Mouse (Mus musculus): ENCODE measurements around the gene Mrpl34. TPM values are rescaled to one million over a fixed set of nuclear protein-coding genes. Genes with fewer than 3 reads are reported as not detected.
A peak's percentile ranks its signal among the peaks of the same experiment; 100 is the strongest.

The Mrpl34 gene
- polyA plus RNA-seq, 1 experiment from 2014 or later: 119 TPM

DNA sequence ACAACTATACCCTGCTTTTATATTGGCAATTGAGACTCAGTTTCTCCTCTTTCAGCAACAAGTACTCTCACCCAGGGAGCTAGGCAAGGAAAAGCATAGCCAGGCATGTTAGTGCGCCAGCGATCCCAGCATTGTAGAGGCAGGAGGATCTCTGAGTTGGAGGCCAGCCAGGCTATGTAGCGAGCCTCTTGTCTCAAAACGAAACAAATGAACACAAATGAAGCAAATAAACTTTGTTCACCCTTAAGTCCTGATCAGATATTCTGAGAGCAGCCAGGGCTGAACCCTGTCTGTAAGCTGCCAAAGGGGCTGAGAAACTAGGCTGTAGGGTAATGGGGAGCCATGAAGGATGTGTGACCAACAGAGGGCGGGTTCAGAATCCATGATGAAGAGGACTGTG lies 31.1 kb downstream of the Mrpl34 start:
- no peak overlapping the region for H3K27ac ChIP-seq (ENCODE audit: low read depth)
- no peak overlapping the region for H3K4me3 ChIP-seq (ENCODE audit: low read depth, low read length)
- WGBS (ENCODE audit: insufficient replicate concordance): 83% methylated on average over 5 of the region's 5 CpGs
- TF ChIP-seq EP300 (IDR thresholded peaks at IDR 0.05; ENCODE audit: low read depth) (no peak), CTCF (IDR thresholded peaks at IDR 0.05; ENCODE audit: low read depth) (no peak)
- no peaks in the 10 kb centered on the region for H3K27me3 ChIP-seq (ENCODE audit: insufficient read depth, low read length)
- H3K4me1 ChIP-seq (ENCODE audit: insufficient read depth): peaks cover 4% of the 10 kb centered on the region; the same call in 1 of the 2 replicates
- H3K9me3 ChIP-seq (ENCODE audit: low read length): no peaks in the 10 kb centered on the region
- H3K9ac ChIP-seq (replicated peaks): no peak overlapping the region
- DNase-seq (no peak), ATAC-seq (no peak)
- peaks cover 18% of the 10 kb centered on the region for H3K36me3 ChIP-seq (replicated peaks; ENCODE audit: insufficient read depth, low read length)
- no peak overlapping the region for H3K4me2 ChIP-seq (ENCODE audit: low read depth, low read length)

DNA sequence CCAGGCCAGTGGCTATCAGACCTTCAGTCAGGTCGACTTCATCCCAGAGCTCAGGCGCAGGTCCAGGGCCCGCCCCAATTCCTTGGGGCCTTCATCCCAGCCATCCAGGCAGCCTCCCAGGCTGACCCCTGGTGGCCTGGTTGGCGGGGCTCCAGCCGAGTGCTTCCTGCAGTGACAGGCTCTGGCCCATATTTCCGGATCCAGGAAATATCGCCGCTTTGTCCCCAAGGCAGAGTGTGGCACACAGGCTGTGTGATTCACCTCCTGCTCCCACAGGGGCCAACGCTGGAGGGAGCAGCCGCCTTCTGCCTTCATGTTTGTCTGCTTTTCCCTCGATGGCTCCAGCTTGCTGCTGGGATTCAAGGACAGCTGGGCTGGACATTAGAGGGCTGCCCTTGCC lies 31.7 kb downstream of the Mrpl34 start:
- 48% methylated on average over 11 of the region's 11 CpGs for WGBS (ENCODE audit: insufficient replicate concordance)
- TF ChIP-seq EP300 (IDR thresholded peaks at IDR 0.05; ENCODE audit: low read depth): 0 out of 2 replicates have a peak, but pooled peaks have one; percentile 23
- peak; percentile 43 for TF ChIP-seq CTCF (IDR thresholded peaks at IDR 0.05; ENCODE audit: low read depth)
- no peaks in the 10 kb centered on the region for H3K9me3 ChIP-seq (ENCODE audit: low read length)
- H3K4me2 ChIP-seq (ENCODE audit: low read depth, low read length): no peak overlapping the region
- H3K27ac ChIP-seq (ENCODE audit: low read depth): peak overlapping the region; percentile 44; the same call in 1 of the 2 replicates
- DNase-seq (peak; percentile 71), ATAC-seq (peak; percentile 40)
- H3K9ac ChIP-seq (replicated peaks): no peak overlapping the region
- no peak overlapping the region for H3K4me3 ChIP-seq (ENCODE audit: low read depth, low read length)
- peaks cover 4% of the 10 kb centered on the region; the same call in 1 of the 2 replicates for H3K4me1 ChIP-seq (ENCODE audit: insufficient read depth)
- H3K36me3 ChIP-seq (replicated peaks; ENCODE audit: insufficient read depth, low read length): peaks cover 12% of the 10 kb centered on the region
- no peaks in the 10 kb centered on the region for H3K27me3 ChIP-seq (ENCODE audit: insufficient read depth, low read length)

DNA sequence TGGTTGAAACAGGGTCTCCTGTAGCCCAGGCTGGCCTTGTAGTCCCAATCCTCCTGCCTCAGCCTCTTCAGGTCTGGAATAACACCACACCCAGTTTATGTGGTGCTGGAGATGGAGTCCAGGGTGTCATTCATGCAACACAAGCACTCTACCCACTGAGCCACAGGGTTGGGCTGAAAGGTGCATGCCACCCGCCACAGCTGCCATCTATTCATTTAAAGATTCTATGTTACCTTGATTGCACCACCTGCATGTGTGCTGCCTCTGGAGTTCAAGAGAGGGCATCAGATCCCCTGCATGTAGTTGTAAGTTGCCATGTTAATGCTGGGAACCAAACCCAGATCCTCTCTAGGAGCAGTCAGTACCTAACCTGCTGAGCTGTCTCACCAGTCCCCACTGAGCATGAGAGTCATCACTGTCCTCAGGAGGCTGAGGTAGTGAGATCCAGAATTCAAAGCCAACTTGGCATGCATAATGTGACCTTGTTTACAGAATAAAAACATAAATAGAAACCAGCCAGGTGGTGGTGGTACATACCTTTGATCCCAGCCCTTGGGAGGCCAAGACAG lies 32.4 kb downstream of the Mrpl34 start:
- Histone ChIP-seq H3K27ac (ENCODE audit: low read depth) (0 out of 2 replicates have a peak overlapping the region, but pooled peaks have one; percentile 44), H3K4me3 (ENCODE audit: low read depth, low read length) (no peak overlapping the region), H3K4me1 (ENCODE audit: insufficient read depth) (peaks cover 4% of the 10 kb centered on the region; the same call in 1 of the 2 replicates), H3K9me3 (ENCODE audit: low read length) (no peaks in the 10 kb centered on the region), H3K27me3 (ENCODE audit: insufficient read depth, low read length) (no peaks in the 10 kb centered on the region), H3K4me2 (ENCODE audit: low read depth, low read length) (no peak overlapping the region), H3K9ac (replicated peaks) (no peak overlapping the region), H3K36me3 (replicated peaks; ENCODE audit: insufficient read depth, low read length) (peaks cover 11% of the 10 kb centered on the region)
- ATAC-seq (no peak), DNase-seq (no peak)
- 83% methylated on average over 1 of the region's 1 CpGs for WGBS (ENCODE audit: insufficient replicate concordance)
- TF ChIP-seq EP300 (IDR thresholded peaks at IDR 0.05; ENCODE audit: low read depth): no peak
- no peak for TF ChIP-seq CTCF (IDR thresholded peaks at IDR 0.05; ENCODE audit: low read depth)

DNA sequence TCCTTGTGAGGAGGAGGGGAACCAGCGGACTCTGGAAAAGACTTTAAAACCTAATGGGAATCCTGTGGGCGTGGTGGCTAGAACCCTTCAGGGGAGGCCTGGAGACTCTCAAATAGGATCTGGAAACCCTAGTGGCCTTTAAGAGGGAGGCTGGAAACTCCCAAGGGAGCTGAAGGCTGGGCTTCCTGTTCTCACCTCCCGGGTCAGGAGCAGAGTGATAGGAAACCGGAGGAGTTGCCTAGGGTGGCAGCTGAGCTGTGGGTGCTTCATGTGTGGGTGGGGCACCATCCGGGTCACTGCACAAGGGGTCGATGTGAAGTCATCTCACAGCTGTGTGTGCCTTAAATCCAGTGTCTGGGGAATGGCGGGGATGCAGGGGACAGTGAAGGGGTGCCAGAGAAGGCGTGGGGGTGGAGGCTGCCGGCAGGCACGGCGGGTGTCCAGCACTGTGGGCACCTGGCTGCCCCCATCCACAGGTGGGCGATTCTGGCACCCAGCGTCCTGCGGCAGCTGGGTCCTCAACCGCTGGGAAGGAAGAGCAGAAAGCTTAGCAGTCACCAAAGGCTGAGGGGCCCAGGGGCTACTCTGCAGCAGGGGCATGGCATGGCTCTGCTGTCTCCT lies 33.2 kb downstream of the Mrpl34 start:
- Histone ChIP-seq H3K4me2 (ENCODE audit: low read depth, low read length) (no peak overlapping the region), H3K36me3 (replicated peaks; ENCODE audit: insufficient read depth, low read length) (peaks cover 3% of the 10 kb centered on the region; the same call in 1 of the 2 replicates), H3K27me3 (ENCODE audit: insufficient read depth, low read length) (no peaks in the 10 kb centered on the region), H3K27ac (ENCODE audit: low read depth) (peak overlapping the region; percentile 61; the same call in 1 of the 2 replicates), H3K9me3 (ENCODE audit: low read length) (no peaks in the 10 kb centered on the region), H3K4me1 (ENCODE audit: insufficient read depth) (peaks cover 4% of the 10 kb centered on the region; the same call in 1 of the 2 replicates), H3K4me3 (ENCODE audit: low read depth, low read length) (no peak overlapping the region), H3K9ac (replicated peaks) (no peak overlapping the region)
- WGBS (ENCODE audit: insufficient replicate concordance): 39% methylated on average over 15 of the region's 15 CpGs
- TF ChIP-seq EP300 (IDR thresholded peaks at IDR 0.05; ENCODE audit: low read depth): no peak
- TF ChIP-seq CTCF (IDR thresholded peaks at IDR 0.05; ENCODE audit: low read depth): no peak
- 0 out of 2 replicates have a peak, but pooled peaks have one; percentile 10 for ATAC-seq
- DNase-seq: no peak

DNA sequence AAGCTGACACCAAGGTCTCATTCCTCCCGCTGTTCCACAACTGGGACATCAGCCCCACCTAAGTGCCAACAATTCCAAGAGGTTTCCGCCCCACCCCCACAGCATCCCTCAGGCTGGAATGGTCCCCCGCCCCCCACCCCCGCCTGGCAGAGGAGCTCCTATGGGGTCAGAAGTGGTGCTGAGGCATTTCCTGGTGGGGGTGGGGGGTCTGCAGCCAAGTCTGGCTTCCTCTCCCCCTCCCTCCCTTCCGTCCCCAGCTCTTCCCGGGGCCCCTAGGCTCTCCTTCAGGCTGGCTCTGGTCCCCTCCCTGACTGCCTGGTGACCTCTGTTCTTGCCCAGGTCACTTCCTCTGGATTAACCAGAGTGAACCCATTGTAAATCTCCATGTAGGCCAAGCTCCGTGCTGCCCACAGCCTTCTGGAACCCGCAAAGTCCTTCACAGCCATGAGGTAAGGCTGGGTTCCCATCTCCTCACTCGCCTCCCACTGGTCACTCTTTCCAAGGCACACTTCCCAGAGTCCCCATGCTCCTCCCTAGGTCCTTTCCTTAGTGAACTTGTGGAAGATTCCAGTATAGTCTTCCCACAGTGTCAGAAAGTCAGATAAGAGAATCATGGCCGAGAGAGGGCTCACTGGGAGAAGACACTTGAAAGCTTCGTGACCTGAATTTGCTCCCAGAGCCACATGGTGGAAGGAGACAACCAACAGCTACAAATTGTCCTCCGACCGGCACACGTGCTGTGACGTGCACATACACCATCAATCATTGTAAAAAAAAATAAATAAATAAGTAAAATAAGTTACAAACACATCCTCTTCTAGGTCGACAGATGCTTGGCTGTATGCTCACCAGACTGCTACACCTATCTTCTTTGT lies 34.3 kb downstream of the Mrpl34 start:
- no peak for TF ChIP-seq EP300 (IDR thresholded peaks at IDR 0.05; ENCODE audit: low read depth)
- TF ChIP-seq CTCF (IDR thresholded peaks at IDR 0.05; ENCODE audit: low read depth): no peak
- peaks cover 4% of the 10 kb centered on the region; the same call in 1 of the 2 replicates for H3K4me1 ChIP-seq (ENCODE audit: insufficient read depth)
- no peak overlapping the region for H3K4me2 ChIP-seq (ENCODE audit: low read depth, low read length)
- H3K9me3 ChIP-seq (ENCODE audit: low read length): no peaks in the 10 kb centered on the region
- DNase-seq (no peak), ATAC-seq (peak; percentile 18; the same call in 1 of the 2 replicates)
- H3K36me3 ChIP-seq (replicated peaks; ENCODE audit: insufficient read depth, low read length): no peaks in the 10 kb centered on the region
- H3K4me3 ChIP-seq (ENCODE audit: low read depth, low read length): no peak overlapping the region
- H3K27ac ChIP-seq (ENCODE audit: low read depth): peak overlapping the region; percentile 61; the same call in 1 of the 2 replicates
- H3K27me3 ChIP-seq (ENCODE audit: insufficient read depth, low read length): no peaks in the 10 kb centered on the region
- no peak overlapping the region for H3K9ac ChIP-seq (replicated peaks)
- 38% methylated on average over 16 of the region's 16 CpGs for WGBS (ENCODE audit: insufficient replicate concordance)

DNA sequence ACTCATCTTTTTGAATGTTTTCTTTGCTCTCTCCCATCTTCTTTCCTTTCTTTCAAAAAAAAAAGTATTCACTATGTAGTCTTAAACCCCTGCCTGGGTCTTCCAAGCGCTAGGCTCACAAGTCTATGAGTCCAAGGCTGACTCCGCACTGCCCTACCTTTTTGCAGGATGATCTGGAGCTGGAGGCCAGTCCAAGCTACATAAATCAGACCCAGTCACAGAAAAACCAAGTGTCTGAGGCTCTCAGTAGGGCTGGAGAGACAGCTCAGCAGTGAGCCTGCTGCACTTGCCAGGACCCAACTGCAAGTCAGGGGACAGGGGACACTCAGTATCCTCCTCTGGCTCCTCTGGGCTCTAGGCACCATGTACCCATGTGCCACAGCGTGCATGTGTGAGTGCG lies 39.6 kb downstream of the Mrpl34 start:
- no peak for DNase-seq
- Histone ChIP-seq H3K27ac (ENCODE audit: low read depth) (no peak overlapping the region), H3K27me3 (ENCODE audit: insufficient read depth, low read length) (peaks cover 31% of the 10 kb centered on the region), H3K9me3 (ENCODE audit: low read length) (no peaks in the 10 kb centered on the region), H3K4me3 (ENCODE audit: low read depth, low read length) (no peak overlapping the region), H3K9ac (replicated peaks) (no peak overlapping the region), H3K4me2 (ENCODE audit: low read depth, low read length) (no peak overlapping the region), H3K4me1 (ENCODE audit: insufficient read depth) (no peaks in the 10 kb centered on the region; the same call in 1 of the 2 replicates), H3K36me3 (replicated peaks; ENCODE audit: insufficient read depth, low read length) (no peaks in the 10 kb centered on the region)
- TF ChIP-seq EP300 (IDR thresholded peaks at IDR 0.05; ENCODE audit: low read depth): no peak
- TF ChIP-seq CTCF (IDR thresholded peaks at IDR 0.05; ENCODE audit: low read depth): no peak
- ATAC-seq: no peak
- 82% methylated on average over 4 of the region's 4 CpGs for WGBS (ENCODE audit: insufficient replicate concordance)

All from liver, postnatal 0 days (tissue).